Comparison of ENCODE assay signal across 9 mouse cellular contexts in the genomic region with DNA sequence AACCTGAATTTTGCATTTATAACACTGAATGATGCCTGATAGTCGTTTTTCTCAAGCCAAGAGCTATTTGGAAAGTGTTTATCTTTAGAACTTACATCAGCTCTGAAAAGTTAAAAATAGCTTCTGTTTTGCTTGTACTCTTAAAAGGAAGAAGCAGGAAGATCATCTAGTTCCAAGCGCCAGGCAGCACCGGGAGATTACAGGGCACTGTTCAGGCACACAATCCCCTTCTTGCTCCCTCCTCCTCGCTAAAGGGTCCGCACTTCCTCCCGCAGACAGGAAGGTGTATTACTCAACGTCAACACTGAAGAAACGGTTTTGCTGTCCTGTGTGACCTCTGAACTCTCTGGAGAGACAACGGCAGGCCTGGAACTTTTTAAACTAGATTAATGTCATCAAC. TPM values are rescaled to one million over a fixed set of nuclear protein-coding genes. Genes with fewer than 3 reads are reported as not detected.
DNase-seq lines count a peak whose midpoint lies in the region; ATAC-seq and TF ChIP-seq lines count a peak whose summit lies in the region.
"Had no signal": no experiment of that assay in that cellular context is flagged by ENCODE, and none has a peak within 500 bp of the region (broad histone marks: within the 10 kb centered on the region; RNA-seq: fewer than 3 reads in every experiment).

No protein-coding gene starts in this region.

- H3K27me3 ChIP-seq in embryonic facial prominence, embryonic 14.5 days (replicated peaks; ENCODE audit: control insufficient read depth, insufficient read depth, low read length): no peaks in the 10 kb centered on the region
- H3K27me3 ChIP-seq in kidney, adult 2 months (replicated peaks; ENCODE audit: control insufficient read depth, insufficient read depth, low read length): no peaks in the 10 kb centered on the region
- H3K27me3 ChIP-seq in forebrain, embryonic 15.5 days: no peaks in the 10 kb centered on the region
- H3K27me3 ChIP-seq: neural tube, embryonic 13.5 days had no signal

- H3K36me3 ChIP-seq in embryonic facial prominence, embryonic 14.5 days (ENCODE audit: control insufficient read depth, insufficient read depth, low read length): no peaks in the 10 kb centered on the region
- no peaks in the 10 kb centered on the region for H3K36me3 ChIP-seq in kidney, adult 2 months (ENCODE audit: control insufficient read depth, insufficient read depth, low read length)
- H3K36me3 ChIP-seq in forebrain, embryonic 15.5 days: no peaks in the 10 kb centered on the region
- H3K36me3 ChIP-seq: neural tube, embryonic 13.5 days had no signal

- no peak overlapping the region for H3K27ac ChIP-seq in embryonic facial prominence, embryonic 14.5 days (replicated peaks; ENCODE audit: low read depth, low read length)
- H3K27ac ChIP-seq in kidney, adult 2 months (ENCODE audit: insufficient read depth, low read depth, low read length): peak overlapping the region; percentile 96
- no peak overlapping the region for H3K27ac ChIP-seq in forebrain, embryonic 15.5 days (replicated peaks)
- H3K27ac ChIP-seq: neural tube, embryonic 13.5 days had no signal

- WGBS in embryonic facial prominence, embryonic 14.5 days: 42% methylated on average over 9 of the region's 9 CpGs
- WGBS in kidney, adult 2 months: 37% methylated on average over 9 of the region's 9 CpGs
- 77% methylated on average over 9 of the region's 9 CpGs for WGBS in forebrain, embryonic 15.5 days

- ATAC-seq in frontal cortex, adult (ENCODE audit: low TSS enrichment): peak; percentile 60
- no peak for ATAC-seq in embryonic facial prominence, embryonic 14.5 days (ENCODE audit: low read depth)
- no peak for ATAC-seq in CD4-positive, CD25-positive, alpha-beta regulatory T cell, adult 4 months
- no peak for ATAC-seq in forebrain, embryonic 15.5 days (replicated peaks)

- no peak for TF ChIP-seq POLR2A in kidney, adult 2 months (IDR thresholded peaks at IDR 0.05; ENCODE audit: low read depth, low read length)

- H3K4me3 ChIP-seq in embryonic facial prominence, embryonic 14.5 days (ENCODE audit: low read depth, low read length): no peak overlapping the region
- H3K4me3 ChIP-seq in kidney, adult 2 months (ENCODE audit: insufficient read depth, low read depth, low read length): no peak overlapping the region
- no peak overlapping the region for H3K4me3 ChIP-seq in forebrain, embryonic 15.5 days
- H3K4me3 ChIP-seq: neural tube, embryonic 13.5 days had no signal

- H3K4me2 ChIP-seq in embryonic facial prominence, embryonic 14.5 days (ENCODE audit: low read depth, low read length): no peak overlapping the region
- no peak overlapping the region for H3K4me2 ChIP-seq in forebrain, embryonic 15.5 days (replicated peaks)
- H3K4me2 ChIP-seq: neural tube, embryonic 13.5 days had no signal

- peak overlapping the region; percentile 20; the same call in 1 of the 2 replicates for H3K9ac ChIP-seq in embryonic facial prominence, embryonic 14.5 days (ENCODE audit: low read depth, low read length)
- no peak overlapping the region for H3K9ac ChIP-seq in forebrain, embryonic 15.5 days (replicated peaks)
- H3K9ac ChIP-seq: neural tube, embryonic 13.5 days had no signal

- TF ChIP-seq CTCF in kidney, adult 2 months (conservative IDR thresholded peaks at IDR 0.05; ENCODE audit: insufficient read depth, insufficient read length, low read depth, low read length): no peak

- no peaks in the 10 kb centered on the region for H3K9me3 ChIP-seq in embryonic facial prominence, embryonic 14.5 days (ENCODE audit: control insufficient read depth, low read length)
- no peaks in the 10 kb centered on the region for H3K9me3 ChIP-seq in forebrain, embryonic 15.5 days
- H3K9me3 ChIP-seq: neural tube, embryonic 13.5 days had no signal

- no peaks in the 10 kb centered on the region for H3K4me1 ChIP-seq in embryonic facial prominence, embryonic 14.5 days (ENCODE audit: control insufficient read depth, insufficient read depth, low read length)
- H3K4me1 ChIP-seq in kidney, adult 2 months (ENCODE audit: control insufficient read depth, insufficient read depth, low read length): peaks cover 13% of the 10 kb centered on the region; the same call in 1 of the 2 replicates
- H3K4me1 ChIP-seq in forebrain, embryonic 15.5 days: 0 out of 2 replicates have a peak, but pooled peaks cover 7% of the 10 kb centered on the region

- no peak for DNase-seq in frontal cortex, postnatal 36 days (ENCODE audit: low spot score in 2 of 2)
- DNase-seq in embryonic facial prominence, embryonic 14.5 days (ENCODE audit: low spot score): peak; percentile 32
- DNase-seq in kidney, adult 2 months: peak; percentile 75
- DNase-seq in lung, postnatal 4 days: peak; percentile 36 to 64
- no peak for DNase-seq in urinary bladder, postnatal 25 days (ENCODE audit: low spot score)

RNA-seq across cellular contexts. Expression of a gene that starts 22.4 kb away (rescaled TPM):
- 31.1 and 33.4 TPM in 2 replicates for polyA plus RNA-seq in embryonic facial prominence, embryonic 14.5 days (2014; fragmentation: Nextera tagmentation; extraction: Ambion mirVana)
- polyA plus RNA-seq in kidney, adult 2 months (2012; rRNA removed): 19.0 and 24.4 TPM in 2 replicates
- polyA plus RNA-seq in CD4-positive, CD25-positive, alpha-beta regulatory T cell, adult 4 months (2017; shearing (Covaris generic)): 10 to 100 TPM; 48.4 to 51.4 TPM
- 80.0 and 84.5 TPM in 2 replicates for polyA plus RNA-seq in forebrain, embryonic 15.5 days (2015; fragmentation: Nextera tagmentation; extraction: Ambion mirVana)

RNA-seq across cellular contexts. Expression of a gene that starts 58.8 kb away (rescaled TPM):
- polyA plus RNA-seq in embryonic facial prominence, embryonic 14.5 days (2014; fragmentation: Nextera tagmentation; extraction: Ambion mirVana): 64.8 and 68.3 TPM in 2 replicates
- 24.3 and 26.1 TPM in 2 replicates for polyA plus RNA-seq in kidney, adult 2 months (2012; rRNA removed)
- polyA plus RNA-seq in CD4-positive, CD25-positive, alpha-beta regulatory T cell, adult 4 months (2017; shearing (Covaris generic)): 10 to 100 TPM; 55.3 to 67.5 TPM
- polyA plus RNA-seq in forebrain, embryonic 15.5 days (2015; fragmentation: Nextera tagmentation; extraction: Ambion mirVana): 83.7 and 87.8 TPM in 2 replicates

Comparison
In these comparisons a context has a peak if more than half of its experiments do, and no peak if none do; other contexts are left out.
1. DNase-seq: peak in embryonic facial prominence, embryonic 14.5 days (single experiment), kidney, adult 2 months (single experiment) and lung, postnatal 4 days (2 of 2); none in frontal cortex, postnatal 36 days (0 of 2) and urinary bladder, postnatal 25 days (single experiment).